1 mouse cellular context compared by ENCODE assay signal in genomic region chr11:5858723-5859122, GRCm38 (mm10).
A peak's percentile ranks its signal among the peaks of the same experiment; 100 is the strongest.
TF ChIP-seq lines count a peak whose summit lies in the region.

No protein-coding gene starts in this region.

TF ChIP-seq in CH12.LX, 34 proteins besides CTCF, POLR2A, EP300 and RAD21:
- no peak for TF ChIP-seq PAX5 (IDR thresholded peaks at IDR 0.05; ENCODE audit: low read length)
- no peak for TF ChIP-seq RCOR1 (conservative IDR thresholded peaks at IDR 0.05; ENCODE audit: low read depth, low read length)
- no peak for TF ChIP-seq KAT2A (IDR thresholded peaks at IDR 0.05; ENCODE audit: insufficient replicate concordance, low read length)
- 0 out of 2 replicates have a peak, but pooled peaks have one; percentile 13 for TF ChIP-seq SMC3 (IDR thresholded peaks at IDR 0.05; ENCODE audit: low read depth, low read length)
- TF ChIP-seq MEF2A (IDR thresholded peaks at IDR 0.05; ENCODE audit: borderline replicate concordance, low read depth, low read length): no peak
